Mouse (Mus musculus) stomach, embryonic 15.5 days (tissue): Measurements from ENCODE around the gene Samd4. TPM values are rescaled to one million over a fixed set of nuclear protein-coding genes. Genes with fewer than 3 reads are reported as not detected.

ENCODE experiments used
- ATAC-seq: fragments of 200-750 bp; cut with Nextera tagmentation; 2 replicates; pipeline ENCODE4 v1.8.0; 2017; ENCODE audit warnings: low read depth, moderate number of reproducible peaks, moderate TSS enrichment; ENCODE audit not compliant: insufficient read depth, low FRiP score
- H3K27ac ChIP-seq: fragments of 300-500 bp; sonication (generic); 2 replicates; pipeline ENCODE4 v1.5.1; 2015; ENCODE audit warnings: mild to moderate bottlenecking, inconsistent platforms
- H3K27me3 ChIP-seq: fragments of 300-500 bp; sonication (generic); replicated peaks from 2 replicates; pipeline ENCODE4 v1.6.1; 2015; ENCODE audit warnings: inconsistent platforms
- H3K36me3 ChIP-seq: fragments of 300-500 bp; sonication (generic); 2 replicates; pipeline ENCODE4 v1.6.1; 2015; ENCODE audit warnings: inconsistent platforms
- H3K4me1 ChIP-seq: fragments of 300-500 bp; sonication (generic); 2 replicates; pipeline ENCODE4 v1.6.1; 2015; ENCODE audit warnings: inconsistent platforms
- H3K4me2 ChIP-seq: fragments of 300-500 bp; sonication (generic); 2 replicates; pipeline ENCODE4 v1.6.1; 2015; ENCODE audit warnings: mild to moderate bottlenecking, inconsistent platforms
- H3K4me3 ChIP-seq: fragments of 300-500 bp; sonication (generic); replicated peaks from 2 replicates; pipeline ENCODE4 v1.5.1; 2015; ENCODE audit warnings: inconsistent platforms
- H3K9ac ChIP-seq: fragments of 300-500 bp; sonication (generic); 2 replicates; pipeline ENCODE4 v1.6.1; 2015; ENCODE audit warnings: inconsistent platforms
- H3K9me3 ChIP-seq: fragments of 300-500 bp; sonication (generic); 2 replicates; pipeline ENCODE4 v1.6.1; 2016; ENCODE audit warnings: inconsistent platforms
- WGBS: fragments of 180-500 bp; shearing (Covaris S2); methylation state at CpG from one replicate; pipeline ENCODE4 v1.1.7; 2015; 5-methylcytosine and 5-hydroxymethylcytosine counted together
- polyA plus RNA-seq: library from polyadenylated mRNA; unstranded; fragments of >200 nt; fragmentation: Nextera tagmentation; extraction: Ambion mirVana; gene quantifications from 2 replicates; pipeline ENCODE4 v1.2.1, GENCODE M21; 2015

Samd4 gene
- polyA plus RNA-seq, 1 experiment from 2014 or later, result 7.1 TPM

DNA sequence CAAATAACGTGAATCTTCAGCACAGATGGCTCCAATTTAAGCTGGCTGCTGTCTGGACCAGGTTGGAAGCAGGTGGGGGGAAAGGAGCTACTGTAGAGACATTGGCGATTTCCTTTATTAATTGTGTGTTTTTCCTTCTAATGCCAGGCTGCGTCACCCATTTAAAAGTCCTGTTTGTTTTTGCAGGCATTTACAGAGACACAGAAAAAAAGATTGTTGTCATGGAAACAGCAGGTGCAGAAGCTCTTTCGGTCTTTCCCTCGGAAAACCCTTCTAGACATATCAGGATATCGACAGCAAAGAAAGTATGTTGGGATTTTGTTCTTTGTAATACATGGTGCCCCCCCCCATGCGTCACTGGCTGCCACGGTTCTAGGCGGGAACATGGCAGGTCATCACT lies 200.7 kb downstream of the Samd4 start:
- Histone ChIP-seq H3K27ac (no peak overlapping the region), H3K4me2 (no peak overlapping the region), H3K9ac (no peak overlapping the region), H3K9me3 (no peaks in the 10 kb centered on the region), H3K36me3 (no peaks in the 10 kb centered on the region), H3K27me3 (no peaks in the 10 kb centered on the region), H3K4me1 (peaks cover 6% of the 10 kb centered on the region), H3K4me3 (no peak overlapping the region)
- ATAC-seq, result no peak
- 65% methylated on average over 9 of the region's 9 CpGs for WGBS

DNA sequence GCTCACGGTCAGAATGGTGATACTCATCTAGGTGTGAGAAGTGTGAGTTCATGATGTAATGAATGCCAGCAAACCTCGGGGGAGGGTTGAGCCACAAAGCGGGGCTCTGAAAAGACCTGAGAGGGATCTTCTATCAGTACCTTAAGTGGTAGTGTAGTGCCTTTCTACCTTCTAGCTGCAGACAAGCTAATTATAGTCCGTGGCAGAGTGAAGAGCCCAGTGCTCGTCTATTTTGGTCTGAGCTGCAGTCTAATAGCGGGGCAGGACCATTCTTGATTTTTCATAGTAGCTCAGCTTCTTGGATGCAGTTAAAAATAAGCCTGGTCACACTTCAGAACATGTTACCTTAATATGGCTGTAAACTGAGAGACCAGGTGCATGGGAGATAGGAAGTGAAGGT lies 201.2 kb downstream of the Samd4 start:
- H3K4me3 ChIP-seq, result no peak overlapping the region
- no peak for ATAC-seq
- no peaks in the 10 kb centered on the region for H3K36me3 ChIP-seq
- peaks cover 6% of the 10 kb centered on the region for H3K4me1 ChIP-seq
- H3K9ac ChIP-seq, result no peak overlapping the region
- no peak overlapping the region for H3K4me2 ChIP-seq
- H3K9me3 ChIP-seq, result no peaks in the 10 kb centered on the region
- 74% methylated on average over 6 of the region's 6 CpGs for WGBS
- no peak overlapping the region for H3K27ac ChIP-seq
- H3K27me3 ChIP-seq, result no peaks in the 10 kb centered on the region

GRCm38 (mm10) chr14:47084686-47085085 lies 202.0 kb downstream of the Samd4 start:
- Histone ChIP-seq H3K9ac (no peak overlapping the region), H3K36me3 (no peaks in the 10 kb centered on the region), H3K4me3 (no peak overlapping the region), H3K4me1 (peaks cover 6% of the 10 kb centered on the region), H3K9me3 (no peaks in the 10 kb centered on the region), H3K4me2 (no peak overlapping the region), H3K27me3 (no peaks in the 10 kb centered on the region), H3K27ac (no peak overlapping the region)
- no peak for ATAC-seq
- WGBS, result 83% methylated on average over 2 of the region's 2 CpGs

GRCm38 (mm10) chr14:47086123-47086522 lies 203.5 kb downstream of the Samd4 start:
- H3K36me3 ChIP-seq, result no peaks in the 10 kb centered on the region
- no peak overlapping the region for H3K4me3 ChIP-seq
- H3K27me3 ChIP-seq, result no peaks in the 10 kb centered on the region
- ATAC-seq, result no peak
- no peak overlapping the region for H3K4me2 ChIP-seq
- H3K27ac ChIP-seq, result no peak overlapping the region
- H3K9ac ChIP-seq, result no peak overlapping the region
- WGBS, result 59% methylated on average over 3 of the region's 3 CpGs
- H3K9me3 ChIP-seq, result no peaks in the 10 kb centered on the region
- H3K4me1 ChIP-seq, result peaks cover 6% of the 10 kb centered on the region

GRCm38 (mm10) chr14:47086743-47087142 lies 204.1 kb downstream of the Samd4 start:
- no peak overlapping the region for H3K9ac ChIP-seq

GRCm38 (mm10) chr14:47087182-47087581 lies 204.5 kb downstream of the Samd4 start:
- peak overlapping the region; percentile 71 for H3K4me2 ChIP-seq
- H3K27ac ChIP-seq, result no peak overlapping the region
- H3K4me1 ChIP-seq, result peaks cover 6% of the 10 kb centered on the region
- WGBS, result 33% methylated on average over 5 of the region's 5 CpGs
- ATAC-seq, result 0 out of 2 replicates have a peak, but pooled peaks have one; percentile 14
- H3K4me3 ChIP-seq, result peak overlapping the region; percentile 35
- H3K36me3 ChIP-seq, result no peaks in the 10 kb centered on the region
- H3K27me3 ChIP-seq, result no peaks in the 10 kb centered on the region
- no peaks in the 10 kb centered on the region for H3K9me3 ChIP-seq
- H3K9ac ChIP-seq, result no peak overlapping the region

More at GRCm38 (mm10) chr14:47086743-47087142, 204.1 kb downstream of the Samd4 start:
- H3K9me3 ChIP-seq, result no peaks in the 10 kb centered on the region
- peaks cover 6% of the 10 kb centered on the region for H3K4me1 ChIP-seq
- WGBS, result 5% methylated on average over 16 of the region's 16 CpGs
- H3K4me3 ChIP-seq, result peak overlapping the region; percentile 35
- H3K27me3 ChIP-seq, result no peaks in the 10 kb centered on the region
- no peaks in the 10 kb centered on the region for H3K36me3 ChIP-seq
- H3K27ac ChIP-seq, result no peak overlapping the region
- ATAC-seq, result peak; percentile 61
- H3K4me2 ChIP-seq, result peak overlapping the region; percentile 71

DNA sequence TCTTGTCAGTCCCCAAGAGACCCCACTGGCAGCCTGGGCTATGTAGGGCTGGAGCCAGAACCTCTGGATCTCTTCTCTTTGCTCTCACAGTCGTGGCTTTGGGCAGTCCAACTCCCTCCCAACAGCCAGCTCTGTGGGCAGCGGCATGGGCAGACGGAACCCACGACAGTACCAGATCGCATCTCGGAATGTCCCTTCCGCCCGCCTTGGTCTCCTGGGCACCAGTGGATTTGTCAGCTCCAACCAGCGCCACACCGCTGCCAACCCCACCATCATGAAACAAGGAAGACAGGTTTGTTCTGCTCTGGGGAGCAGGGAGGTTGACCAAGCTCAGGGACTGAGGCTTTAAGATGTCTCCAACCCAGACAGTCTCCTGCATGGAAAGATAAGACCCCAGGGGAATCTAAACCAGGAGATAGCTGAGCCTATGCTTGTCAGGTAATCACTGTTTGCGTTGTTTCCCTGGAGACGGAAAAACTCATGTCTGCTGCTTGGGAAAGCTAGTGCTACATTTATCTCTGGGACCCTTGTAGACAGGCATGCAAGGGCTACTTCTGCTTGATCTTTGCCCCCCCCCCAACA lies 205.1 kb downstream of the Samd4 start:
- WGBS, result 75% methylated on average over 12 of the region's 12 CpGs
- Histone ChIP-seq H3K4me1 (peaks cover 6% of the 10 kb centered on the region), H3K4me3 (no peak overlapping the region), H3K9me3 (no peaks in the 10 kb centered on the region), H3K9ac (no peak overlapping the region), H3K27ac (no peak overlapping the region), H3K4me2 (no peak overlapping the region), H3K36me3 (no peaks in the 10 kb centered on the region), H3K27me3 (no peaks in the 10 kb centered on the region)
- no peak for ATAC-seq

- H3K9me3 ChIP-seq, result no peaks in the 10 kb centered on the region
- H3K4me2 ChIP-seq, result no peak overlapping the region
- H3K9ac ChIP-seq, result no peak overlapping the region
- no peak overlapping the region for H3K4me3 ChIP-seq
- no peak overlapping the region for H3K27ac ChIP-seq
- WGBS, result 59% methylated on average over 1 of the region's 1 CpGs
- peaks cover 6% of the 10 kb centered on the region for H3K4me1 ChIP-seq
- H3K36me3 ChIP-seq, result no peaks in the 10 kb centered on the region
- no peak for ATAC-seq
- no peaks in the 10 kb centered on the region for H3K27me3 ChIP-seq
Observed at GRCm38 (mm10) chr14:47088339-47088738, 205.7 kb downstream of the Samd4 start.

DNA sequence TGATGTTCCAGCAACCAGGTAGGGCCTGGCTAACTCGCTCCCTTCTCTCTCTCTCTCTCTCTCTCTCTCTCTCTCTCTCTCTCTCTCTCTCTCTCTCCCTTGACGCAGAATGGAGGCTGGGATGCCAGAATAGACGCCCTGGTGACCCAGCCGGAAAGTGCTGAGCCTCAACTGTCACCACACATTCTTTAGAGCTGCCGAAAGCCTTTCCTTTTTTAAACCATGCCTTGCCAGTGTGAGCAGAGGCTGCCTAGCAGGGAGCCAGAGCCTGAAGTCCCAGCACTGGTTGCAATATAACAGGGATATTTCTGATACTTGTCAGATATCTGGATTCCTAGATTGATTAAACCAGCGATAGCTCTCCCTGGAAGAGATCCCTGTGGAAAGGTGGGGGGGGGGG lies 206.5 kb downstream of the Samd4 start:
- Histone ChIP-seq H3K4me3 (no peak overlapping the region), H3K9ac (no peak overlapping the region), H3K27ac (no peak overlapping the region), H3K4me2 (no peak overlapping the region), H3K27me3 (no peaks in the 10 kb centered on the region), H3K4me1 (peaks cover 8% of the 10 kb centered on the region), H3K36me3 (no peaks in the 10 kb centered on the region), H3K9me3 (no peaks in the 10 kb centered on the region)
- no peak for ATAC-seq
- 64% methylated on average over 6 of the region's 6 CpGs for WGBS

DNA sequence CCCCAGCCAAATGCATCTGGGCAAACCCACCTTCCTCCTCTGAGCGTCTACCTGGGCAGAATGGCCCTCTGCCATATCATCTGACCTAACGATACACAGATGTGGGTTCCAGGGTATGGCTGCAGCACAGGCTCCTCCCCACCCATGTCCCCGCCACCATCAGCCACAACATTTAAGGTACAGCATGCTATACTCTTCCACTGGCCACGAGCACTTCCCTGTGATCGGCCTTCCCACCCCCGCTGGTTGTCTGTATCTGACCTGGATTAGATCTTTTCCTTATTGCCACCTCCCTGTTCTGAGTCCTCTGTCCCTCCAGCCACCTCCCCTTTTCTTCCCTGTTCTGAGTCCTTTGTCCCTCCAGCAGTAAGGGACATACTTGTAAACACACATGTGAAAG lies 209.3 kb downstream of the Samd4 start:
- H3K4me2 ChIP-seq, result no peak overlapping the region
- no peaks in the 10 kb centered on the region for H3K9me3 ChIP-seq
- H3K4me1 ChIP-seq, result peaks cover 6% of the 10 kb centered on the region
- no peak overlapping the region for H3K9ac ChIP-seq
- H3K4me3 ChIP-seq, result no peak overlapping the region
- H3K27ac ChIP-seq, result no peak overlapping the region
- H3K36me3 ChIP-seq, result no peaks in the 10 kb centered on the region
- no peaks in the 10 kb centered on the region for H3K27me3 ChIP-seq
- no peak for ATAC-seq
- WGBS, result 92% methylated on average over 6 of the region's 6 CpGs

GRCm38 (mm10) chr14:47093355-47093792 lies 210.7 kb downstream of the Samd4 start:
- peak; percentile 67; the same call in 1 of the 2 replicates for ATAC-seq
- peak overlapping the region; percentile 68 for H3K27ac ChIP-seq

DNA sequence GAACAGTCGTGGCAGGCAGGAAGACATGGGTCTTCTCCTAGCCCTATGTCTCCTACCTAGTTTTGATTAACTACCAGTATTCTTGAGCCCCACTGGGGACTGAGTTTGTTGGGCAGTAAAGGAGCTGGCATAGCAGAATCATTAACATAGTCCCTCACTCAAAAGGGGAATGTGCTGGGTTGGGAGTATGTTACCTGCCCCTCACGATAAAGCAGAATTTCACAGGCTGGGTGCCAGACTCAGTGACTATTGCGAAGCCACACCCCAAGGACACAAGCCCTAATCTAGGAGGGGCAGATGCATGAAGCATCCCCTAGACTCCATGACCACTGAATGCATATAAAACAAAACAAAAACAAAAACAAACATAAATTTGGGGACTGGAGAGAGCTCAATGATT lies 212.4 kb downstream of the Samd4 start:
- Histone ChIP-seq H3K4me1 (peaks cover 3% of the 10 kb centered on the region), H3K9me3 (no peaks in the 10 kb centered on the region), H3K27me3 (no peaks in the 10 kb centered on the region), H3K9ac (no peak overlapping the region), H3K4me2 (no peak overlapping the region), H3K4me3 (no peak overlapping the region), H3K36me3 (no peaks in the 10 kb centered on the region), H3K27ac (no peak overlapping the region)
- 84% methylated on average over 3 of the region's 3 CpGs for WGBS
- no peak for ATAC-seq

More at GRCm38 (mm10) chr14:47093355-47093792, 210.7 kb downstream of the Samd4 start:
- Histone ChIP-seq H3K9me3 (no peaks in the 10 kb centered on the region), H3K9ac (no peak overlapping the region), H3K36me3 (no peaks in the 10 kb centered on the region), H3K4me2 (peak overlapping the region; percentile 28), H3K27me3 (no peaks in the 10 kb centered on the region), H3K4me3 (no peak overlapping the region), H3K4me1 (peaks cover 3% of the 10 kb centered on the region)
- WGBS, result 31% methylated on average over 16 of the region's 16 CpGs

- H3K36me3 ChIP-seq, result no peaks in the 10 kb centered on the region
- H3K4me1 ChIP-seq, result peaks cover 3% of the 10 kb centered on the region
- H3K4me3 ChIP-seq, result no peak overlapping the region
- H3K27ac ChIP-seq, result no peak overlapping the region
- no peak overlapping the region for H3K4me2 ChIP-seq
- H3K27me3 ChIP-seq, result no peaks in the 10 kb centered on the region
- WGBS, result 83% methylated on average over 5 of the region's 5 CpGs
- no peaks in the 10 kb centered on the region for H3K9me3 ChIP-seq
- ATAC-seq, result no peak
- H3K9ac ChIP-seq, result no peak overlapping the region
Observed at GRCm38 (mm10) chr14:47096357-47096756, 213.7 kb downstream of the Samd4 start.
